Mouse (Mus musculus): Measurements from ENCODE around the gene Ech1. TPM values are rescaled to one million over a fixed set of nuclear protein-coding genes. Genes with fewer than 3 reads are reported as not detected.

Ech1 gene
- 50.3 TPM for total RNA-seq (2023)

DNA sequence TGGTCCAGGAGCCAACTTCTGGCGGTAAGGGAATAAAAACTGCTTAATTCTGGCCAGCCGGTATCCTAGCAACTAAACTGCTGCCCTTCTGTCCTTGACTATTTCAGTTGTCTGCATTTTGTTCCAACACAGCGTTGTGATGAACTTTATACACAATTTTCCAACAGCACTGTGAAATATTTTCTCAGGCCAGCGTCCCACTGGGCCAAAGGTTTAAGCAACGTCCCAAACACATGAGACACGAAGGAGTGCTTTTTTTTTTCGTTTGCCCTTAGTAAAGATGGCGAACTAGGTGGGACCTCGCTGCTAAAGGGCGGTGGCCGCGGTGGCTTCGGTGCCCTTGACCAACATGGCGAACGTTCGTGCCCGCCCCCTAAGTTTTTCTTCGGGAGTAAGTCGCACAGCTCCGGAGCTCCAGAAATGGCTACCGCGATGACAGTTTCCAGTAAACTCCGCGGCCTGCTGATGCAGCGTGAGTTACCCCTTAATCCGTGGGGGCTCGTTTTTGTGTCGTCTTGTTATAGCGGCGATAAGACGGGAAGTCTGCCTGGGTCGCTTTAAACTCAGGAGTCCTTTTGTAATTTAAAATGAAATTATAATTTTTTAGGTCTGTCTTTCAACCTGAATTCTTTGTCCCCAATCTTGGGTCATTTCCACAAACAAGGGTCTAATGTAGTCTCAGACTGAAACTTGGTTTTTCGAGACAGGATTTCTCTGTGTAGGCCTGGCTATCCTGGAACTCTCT lies at the start of gene Ech1:
TSS of gene Ech1 (plus strand) at position 277 of the 745 bp plus-strand sequence.

DNA sequence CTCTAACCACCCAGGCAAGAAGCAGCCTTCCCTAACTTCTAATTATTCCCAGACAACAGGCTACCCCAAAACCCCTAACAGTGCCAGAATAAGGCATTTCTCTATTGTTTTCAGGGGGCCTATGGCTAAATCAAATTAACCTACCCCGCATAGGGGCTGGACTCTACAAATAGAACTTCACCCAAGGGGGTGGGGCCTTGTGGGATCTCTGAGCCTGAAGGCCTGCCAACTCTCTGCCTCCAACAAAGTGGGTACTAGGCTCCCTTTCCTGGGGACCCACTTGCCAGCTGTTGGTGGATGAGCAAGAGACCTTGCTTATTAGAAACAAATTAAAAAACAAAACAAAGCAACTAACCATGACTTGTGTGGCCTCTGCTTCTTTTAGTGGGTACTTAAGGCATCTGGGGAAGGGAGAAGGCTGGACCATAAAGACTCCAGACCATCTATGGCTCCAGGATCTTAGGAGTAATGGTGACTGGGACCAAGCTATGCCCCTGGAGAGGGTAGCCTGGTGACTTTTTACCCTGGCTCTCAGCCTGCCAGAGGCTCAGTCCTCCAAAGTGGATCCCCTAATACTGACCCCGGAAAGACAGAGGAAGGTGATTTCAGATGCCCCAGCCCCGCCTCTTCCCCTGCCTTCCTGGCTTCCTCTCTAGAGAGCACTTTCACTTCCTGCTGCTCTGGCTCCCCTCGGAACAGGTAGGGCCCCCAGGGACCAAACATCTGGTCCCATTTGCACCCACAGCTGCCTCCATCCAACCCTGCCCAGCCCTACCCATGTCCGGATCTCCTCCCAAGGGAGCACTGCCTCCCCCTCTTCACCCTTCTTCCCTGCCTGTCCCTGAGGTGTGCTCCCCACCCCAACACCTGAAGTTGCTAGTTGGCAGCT lies 36.5 kb upstream of the Ech1 start, which contains the start of gene Rinl:
TSS of gene Rinl (plus strand) at position 663 of the 889 bp plus-strand sequence.

DNA sequence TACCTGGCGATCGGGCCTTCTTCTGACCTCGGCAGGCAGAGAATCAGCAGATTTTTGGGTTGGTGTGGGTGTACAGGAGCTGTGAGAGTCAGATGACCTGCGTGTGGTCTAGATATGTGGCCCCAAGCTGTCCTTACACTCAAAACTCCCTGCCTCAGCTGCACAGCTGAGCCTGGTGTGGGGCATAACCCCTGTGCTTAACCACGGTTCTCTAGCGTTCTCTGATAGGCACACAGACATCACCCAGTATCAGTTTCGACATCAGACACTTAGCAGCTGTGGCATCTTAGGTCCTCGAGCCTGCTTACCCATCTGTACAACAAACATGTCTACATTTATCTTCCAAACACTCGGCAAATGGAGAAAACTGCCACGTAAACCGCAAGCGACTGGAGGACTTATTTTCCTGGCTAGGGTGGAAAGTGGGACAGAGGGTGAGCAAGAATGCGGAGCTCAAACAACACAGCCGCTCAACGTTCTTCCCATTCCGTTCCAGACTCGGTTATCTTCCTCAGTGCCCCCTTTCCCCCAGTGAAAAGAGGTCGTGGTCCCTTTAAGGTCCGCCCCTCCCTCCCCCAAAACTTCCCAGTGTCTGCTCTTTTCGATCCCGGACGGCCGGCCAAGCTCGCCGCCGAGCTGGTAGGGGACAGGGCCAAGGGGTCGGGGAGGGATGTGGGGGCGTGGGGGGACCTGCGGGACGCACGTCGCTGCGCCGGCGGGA lies 16.6 kb upstream of the Ech1 start, which contains the start of gene Hnrnpl:
TSS of gene Hnrnpl (plus strand) at position 321 of the 721 bp plus-strand sequence.

DNA sequence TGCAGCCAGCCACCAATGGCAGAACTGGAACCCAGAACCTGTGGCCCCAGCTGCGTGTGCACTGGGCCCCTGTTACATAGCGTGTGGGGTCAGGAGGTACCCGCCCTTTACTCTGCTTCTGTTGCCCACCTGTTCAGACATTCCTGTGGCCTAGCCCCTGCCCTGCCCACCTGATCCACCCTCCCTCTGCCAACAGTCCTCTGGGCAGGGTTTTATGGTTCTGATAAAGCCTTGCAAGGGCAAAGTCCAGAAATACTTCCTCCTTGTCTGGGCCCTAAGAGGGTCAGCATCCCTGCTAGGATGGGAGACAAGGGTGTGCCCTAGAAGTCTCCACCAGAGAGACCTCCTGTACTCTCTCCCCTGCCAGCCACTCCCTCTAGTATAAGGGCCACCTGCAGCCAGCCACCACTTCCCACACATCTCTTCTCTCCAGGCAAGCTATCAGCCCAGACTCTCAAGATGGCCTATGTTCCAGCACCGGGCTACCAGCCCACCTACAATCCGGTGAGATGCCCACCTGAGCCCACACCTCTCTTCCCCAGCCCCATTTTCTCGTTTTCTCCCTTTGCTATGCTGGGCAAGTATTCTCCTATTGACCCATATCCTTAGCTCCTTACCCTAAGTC lies 8.8 kb downstream of the Ech1 start, which contains the start of gene Lgals4:
TSS of gene Lgals4 (plus strand) at position 132 of the 625 bp plus-strand sequence.

DNA sequence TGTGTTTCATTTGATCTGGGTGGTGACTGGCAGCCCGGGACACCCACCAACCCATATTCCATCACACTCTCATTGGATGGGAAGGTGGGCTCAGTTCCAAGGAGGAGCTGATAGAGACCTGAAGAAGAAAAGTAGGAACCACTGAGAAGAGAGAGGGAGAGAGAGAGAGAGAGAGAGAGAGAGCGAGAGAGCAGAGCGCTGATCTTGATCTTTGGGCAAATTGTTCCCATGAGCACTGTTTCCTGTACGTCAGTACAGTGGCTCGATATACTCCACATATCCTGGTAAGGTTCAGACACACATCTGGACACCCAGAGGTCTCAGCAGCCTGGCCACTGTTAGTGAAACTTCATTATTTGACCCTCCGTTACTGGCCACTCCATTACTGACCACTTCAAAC lies 38.5 kb downstream of the Ech1 start, which contains the start of gene Lgals7:
TSS of gene Lgals7 (plus strand) at position 314 of the 400 bp plus-strand sequence.

DNA sequence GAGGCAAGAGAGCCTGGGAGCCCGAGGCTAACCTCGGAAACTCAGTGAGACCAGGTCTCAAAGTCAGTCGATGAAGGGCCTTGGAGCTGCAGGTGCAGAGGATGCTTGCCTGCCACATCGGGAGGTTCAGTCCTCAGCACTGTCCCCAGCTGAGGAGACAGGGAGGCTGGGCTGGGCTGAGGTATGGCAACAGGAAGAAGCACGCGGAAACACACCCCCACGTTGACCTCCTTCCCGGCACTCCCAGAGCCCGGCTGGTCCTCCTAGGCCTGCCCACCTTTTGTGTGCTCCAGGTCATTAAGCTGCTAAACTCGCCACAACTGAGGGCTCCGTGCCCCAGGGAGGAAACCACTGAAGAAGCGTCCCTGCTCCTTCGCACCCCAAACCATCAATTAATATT lies 56.2 kb downstream of the Ech1 start, which contains the start of gene Capn12:
TSS of gene Capn12 (plus strand) at position 224 of the 400 bp plus-strand sequence.

Other genes starting within 250 kb of the Ech1 start
- 57.6 TPM for gene Samd4b, start 227.1 kb upstream of the Ech1 start, total RNA-seq (2023)
- gene Pak4, start 227.0 kb upstream of the Ech1 start, total RNA-seq (2023), result 8.9 TPM
- gene Acp7, start 193.9 kb upstream of the Ech1 start, total RNA-seq (2023), result not detected
- 2.4 TPM for gene Fbxo27, start 132.4 kb upstream of the Ech1 start, total RNA-seq (2023)
- gene Fbxo17, start 108.4 kb upstream of the Ech1 start, total RNA-seq (2023), result 16.8 TPM
- 26.1 TPM for gene Mrps12, start 83.4 kb upstream of the Ech1 start, total RNA-seq (2023)
- 18.8 TPM for gene Sars2, start 83.2 kb upstream of the Ech1 start, total RNA-seq (2023)
- not detected for gene Ccer2, start 69.0 kb upstream of the Ech1 start, total RNA-seq (2023)
- 66.8 TPM for gene Sirt2, start 58.5 kb upstream of the Ech1 start, total RNA-seq (2023)
- gene Nfkbib, start 57.7 kb upstream of the Ech1 start, total RNA-seq (2023), result 65.7 TPM
- gene Rinl, start 36.2 kb upstream of the Ech1 start, total RNA-seq (2023), result 108 TPM
- 728 TPM for gene Hnrnpl, start 16.7 kb upstream of the Ech1 start, total RNA-seq (2023)
- gene Lgals4, start 8.6 kb downstream of the Ech1 start, total RNA-seq (2023), result 14.5 TPM
- gene Lgals7, start 38.6 kb downstream of the Ech1 start, total RNA-seq (2023), result not detected
- not detected for gene Capn12, start 56.2 kb downstream of the Ech1 start, total RNA-seq (2023)
- gene Actn4, start 137.1 kb downstream of the Ech1 start, total RNA-seq (2023), result 127 TPM
- gene Eif3k, start 156.6 kb downstream of the Ech1 start, total RNA-seq (2023), result 283 TPM
- gene Map4k1, start 156.8 kb downstream of the Ech1 start, total RNA-seq (2023), result 94.9 TPM